Mouse (Mus musculus): ENCODE data around the gene Lyrm4. TPM values are rescaled to one million over a fixed set of nuclear protein-coding genes. Genes with fewer than 3 reads are reported as not detected.

Lyrm4 gene
- polyA plus RNA-seq, 1 experiment: 2.6 TPM

- no peak overlapping the region for H3K27ac ChIP-seq (ENCODE audit: insufficient read depth, low read depth, low read length)
Observed at GRCm38 (mm10) chr13:35959391-35960067, 157.8 kb downstream of the Lyrm4 start.

GRCm38 (mm10) chr13:35958539-35958938, 158.8 kb downstream of the Lyrm4 start, which contains the start of gene Ppp1r3g:
TSS of gene Ppp1r3g (plus strand) at chr13:35958839.
- no peaks in the 10 kb centered on the region for H3K36me3 ChIP-seq (ENCODE audit: control insufficient read depth, insufficient read depth, low read length)
- H3K4me1 ChIP-seq (ENCODE audit: control insufficient read depth, insufficient read depth, insufficient read length, low read length): no peaks in the 10 kb centered on the region
- WGBS: 98% methylated on average over 1 of the region's 1 CpGs
- H3K27me3 ChIP-seq (ENCODE audit: control insufficient read depth, insufficient read depth, low read length): no peaks in the 10 kb centered on the region
- H3K27ac ChIP-seq (ENCODE audit: insufficient read depth, low read depth, low read length): no peak within 1 kb of the TSS
- no peak for TF ChIP-seq POLR2A (IDR thresholded peaks at IDR 0.05; ENCODE audit: low read depth, low read length)
- TF ChIP-seq CTCF (IDR thresholded peaks at IDR 0.05; ENCODE audit: extremely low read depth, insufficient read length, insufficient replicate concordance, low read depth, low read length): no peak
- no peak within 1 kb of the TSS for H3K4me3 ChIP-seq (ENCODE audit: low read depth, low read length)

More at GRCm38 (mm10) chr13:35959391-35960067, 157.8 kb downstream of the Lyrm4 start:
- TF ChIP-seq POLR2A (IDR thresholded peaks at IDR 0.05; ENCODE audit: low read depth, low read length) (no peak), CTCF (IDR thresholded peaks at IDR 0.05; ENCODE audit: extremely low read depth, insufficient read length, insufficient replicate concordance, low read depth, low read length) (no peak)
- H3K27me3 ChIP-seq (ENCODE audit: control insufficient read depth, insufficient read depth, low read length): no peaks in the 10 kb centered on the region
- no peaks in the 10 kb centered on the region for H3K4me1 ChIP-seq (ENCODE audit: control insufficient read depth, insufficient read depth, insufficient read length, low read length)
- 69% methylated on average over 12 of the region's 12 CpGs for WGBS
- H3K4me3 ChIP-seq (ENCODE audit: low read depth, low read length): no peak overlapping the region
- H3K36me3 ChIP-seq (ENCODE audit: control insufficient read depth, insufficient read depth, low read length): no peaks in the 10 kb centered on the region

- Histone ChIP-seq H3K4me1 (ENCODE audit: control insufficient read depth, insufficient read depth, insufficient read length, low read length) (0 out of 2 replicates have a peak, but pooled peaks cover 3% of the 10 kb centered on the region), H3K4me3 (ENCODE audit: low read depth, low read length) (no peak overlapping the region), H3K27ac (ENCODE audit: insufficient read depth, low read depth, low read length) (no peak overlapping the region), H3K36me3 (ENCODE audit: control insufficient read depth, insufficient read depth, low read length) (no peaks in the 10 kb centered on the region), H3K27me3 (ENCODE audit: control insufficient read depth, insufficient read depth, low read length) (no peaks in the 10 kb centered on the region)
- 76% methylated on average over 17 of the region's 17 CpGs for WGBS
- TF ChIP-seq CTCF (IDR thresholded peaks at IDR 0.05; ENCODE audit: extremely low read depth, insufficient read length, insufficient replicate concordance, low read depth, low read length): no peak
- TF ChIP-seq POLR2A (IDR thresholded peaks at IDR 0.05; ENCODE audit: low read depth, low read length): no peak
Observed at GRCm38 (mm10) chr13:35949814-35950455, 167.4 kb downstream of the Lyrm4 start.

GRCm38 (mm10) chr13:35947354-35948000, 169.8 kb downstream of the Lyrm4 start:
- WGBS: 23% methylated on average over 14 of the region's 14 CpGs
- Histone ChIP-seq H3K4me1 (ENCODE audit: control insufficient read depth, insufficient read depth, insufficient read length, low read length) (0 out of 2 replicates have a peak, but pooled peaks cover 3% of the 10 kb centered on the region), H3K36me3 (ENCODE audit: control insufficient read depth, insufficient read depth, low read length) (no peaks in the 10 kb centered on the region), H3K27ac (ENCODE audit: insufficient read depth, low read depth, low read length) (no peak overlapping the region), H3K27me3 (ENCODE audit: control insufficient read depth, insufficient read depth, low read length) (no peaks in the 10 kb centered on the region), H3K4me3 (ENCODE audit: low read depth, low read length) (no peak overlapping the region)
- TF ChIP-seq CTCF (IDR thresholded peaks at IDR 0.05; ENCODE audit: extremely low read depth, insufficient read length, insufficient replicate concordance, low read depth, low read length) (peak; percentile 64; the same call in 1 of the 2 replicates), POLR2A (IDR thresholded peaks at IDR 0.05; ENCODE audit: low read depth, low read length) (no peak)

- Histone ChIP-seq H3K36me3 (ENCODE audit: control insufficient read depth, insufficient read depth, low read length) (no peaks in the 10 kb centered on the region), H3K27ac (ENCODE audit: insufficient read depth, low read depth, low read length) (no peak overlapping the region), H3K27me3 (ENCODE audit: control insufficient read depth, insufficient read depth, low read length) (no peaks in the 10 kb centered on the region), H3K4me3 (ENCODE audit: low read depth, low read length) (no peak overlapping the region), H3K4me1 (ENCODE audit: control insufficient read depth, insufficient read depth, insufficient read length, low read length) (0 out of 2 replicates have a peak, but pooled peaks cover 3% of the 10 kb centered on the region)
- no peak for TF ChIP-seq POLR2A (IDR thresholded peaks at IDR 0.05; ENCODE audit: low read depth, low read length)
- no peak for TF ChIP-seq CTCF (IDR thresholded peaks at IDR 0.05; ENCODE audit: extremely low read depth, insufficient read length, insufficient replicate concordance, low read depth, low read length)
- 68% methylated on average over 20 of the region's 20 CpGs for WGBS
Observed at GRCm38 (mm10) chr13:35946659-35947353, 170.5 kb downstream of the Lyrm4 start.

GRCm38 (mm10) chr13:35940934-35941333, 176.4 kb downstream of the Lyrm4 start:
- no peaks in the 10 kb centered on the region for H3K27me3 ChIP-seq (ENCODE audit: control insufficient read depth, insufficient read depth, low read length)
- no peaks in the 10 kb centered on the region for H3K36me3 ChIP-seq (ENCODE audit: control insufficient read depth, insufficient read depth, low read length)
- 34% methylated on average over 5 of the region's 5 CpGs for WGBS
- H3K27ac ChIP-seq (ENCODE audit: insufficient read depth, low read depth, low read length): no peak overlapping the region
- H3K4me1 ChIP-seq (ENCODE audit: control insufficient read depth, insufficient read depth, insufficient read length, low read length): peaks cover 4% of the 10 kb centered on the region; the same call in 1 of the 2 replicates
- H3K4me3 ChIP-seq (ENCODE audit: low read depth, low read length): no peak overlapping the region
- no peak for TF ChIP-seq CTCF (IDR thresholded peaks at IDR 0.05; ENCODE audit: extremely low read depth, insufficient read length, insufficient replicate concordance, low read depth, low read length)
- TF ChIP-seq POLR2A (IDR thresholded peaks at IDR 0.05; ENCODE audit: low read depth, low read length): no peak
